In the genomic region with DNA sequence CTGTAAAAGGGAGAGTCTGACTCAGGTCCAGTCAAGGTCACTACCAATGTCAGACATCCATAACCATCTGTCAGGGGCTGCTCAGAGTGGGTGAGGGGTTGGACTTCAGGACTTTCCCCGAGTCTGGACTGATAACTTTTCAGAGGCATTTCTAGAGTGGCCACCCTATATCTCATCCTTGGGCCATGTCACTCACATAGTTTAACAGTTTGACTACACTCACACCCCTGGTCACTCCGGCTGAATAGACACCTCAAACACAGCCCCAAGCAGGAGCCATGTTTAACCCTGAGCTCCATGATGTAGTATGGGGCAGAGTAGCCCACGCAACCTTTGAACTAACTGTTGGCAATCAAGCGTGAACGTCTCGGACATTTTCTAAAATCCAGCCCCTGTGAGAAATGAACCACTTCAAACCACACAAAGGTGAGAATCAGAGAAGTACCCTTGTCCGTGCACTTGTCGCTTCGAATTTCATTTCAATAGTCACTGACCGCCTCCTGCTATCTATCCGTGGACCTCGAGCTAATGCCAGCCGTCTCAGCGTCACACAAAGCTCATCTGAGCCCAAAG, we compare ENCODE assay signal across 8 mouse cellular contexts. TPM values are rescaled to one million over a fixed set of nuclear protein-coding genes. Genes with fewer than 3 reads are reported as not detected.
DNase-seq lines count a peak whose midpoint lies in the region; ATAC-seq and TF ChIP-seq lines count a peak whose summit lies in the region.

No protein-coding gene starts in this region.

- H3K36me3 ChIP-seq in heart, embryonic 10.5 days, result peaks cover 19% of the 10 kb centered on the region
- H3K36me3 ChIP-seq in ES-E14 (ENCODE audit: control insufficient read depth, insufficient read depth, low read length, poor library complexity, severe bottlenecking), result peaks cover 12% of the 10 kb centered on the region
- peaks cover 11% of the 10 kb centered on the region; the same call in 1 of the 2 replicates for H3K36me3 ChIP-seq in forebrain, postnatal 0 days (ENCODE audit: insufficient read depth)
- H3K36me3 ChIP-seq in liver, postnatal 0 days (replicated peaks; ENCODE audit: insufficient read depth, low read length), result peaks cover 8% of the 10 kb centered on the region

- no peak; the same call in 1 of the 2 replicates for TF ChIP-seq CTCF in forebrain, postnatal 0 days (IDR thresholded peaks at IDR 0.05; ENCODE audit: low read depth)
- no peak for TF ChIP-seq CTCF in liver, postnatal 0 days (IDR thresholded peaks at IDR 0.05; ENCODE audit: low read depth)

- H3K9me3 ChIP-seq in heart, embryonic 10.5 days, result no peaks in the 10 kb centered on the region
- no peaks in the 10 kb centered on the region for H3K9me3 ChIP-seq in ES-E14 (ENCODE audit: control insufficient read depth, insufficient read depth, low read depth, low read length)
- no peaks in the 10 kb centered on the region for H3K9me3 ChIP-seq in forebrain, postnatal 0 days (ENCODE audit: low read length)
- H3K9me3 ChIP-seq in liver, postnatal 0 days (ENCODE audit: low read length), result no peaks in the 10 kb centered on the region

- no peak for ATAC-seq in forebrain, postnatal 0 days
- no peak for ATAC-seq in liver, postnatal 0 days

- H3K4me1 ChIP-seq in heart, embryonic 10.5 days, result peaks cover 36% of the 10 kb centered on the region
- H3K4me1 ChIP-seq in ES-E14 (ENCODE audit: control insufficient read depth in 2 of 2, insufficient read depth in 2 of 2, low read length in 2 of 2, poor library complexity in 1 of 2), result peaks cover 0 to 19% of the 10 kb centered on the region in 2 experiments; a peak in 2 of 4 replicates
- H3K4me1 ChIP-seq in forebrain, postnatal 0 days (ENCODE audit: insufficient read depth), result peaks cover 12% of the 10 kb centered on the region; the same call in 1 of the 2 replicates
- peaks cover 22% of the 10 kb centered on the region for H3K4me1 ChIP-seq in liver, postnatal 0 days (ENCODE audit: insufficient read depth)

- in situ Hi-C loops in ES-E14 (cut with MboI; ENCODE audit: low sequenced_read_pairs in 2 of 2, unreplicated experiment in 2 of 2), result no loop called here

- peak overlapping the region; percentile 25; the same call in 1 of the 2 replicates for H3K9ac ChIP-seq in ES-E14 (ENCODE audit: insufficient read depth, low read depth, low read length, poor library complexity, severe bottlenecking)
- H3K9ac ChIP-seq in forebrain, postnatal 0 days, result peak overlapping the region; percentile 89
- H3K9ac ChIP-seq in liver, postnatal 0 days (replicated peaks), result peak overlapping the region; percentile 64

- no peak for TF ChIP-seq EP300 in liver, postnatal 0 days (IDR thresholded peaks at IDR 0.05; ENCODE audit: low read depth)

- no peak for DNase-seq in heart, embryonic 10.5 days (ENCODE audit: low spot score)
- no peak for DNase-seq in heart, adult 8-10 months (ENCODE audit: low spot score)
- no peak for DNase-seq in ES-E14 (ENCODE audit: low read depth, low spot score)
- no peak for DNase-seq in forebrain, postnatal 0 days
- no peak for DNase-seq in liver, postnatal 0 days
- no peak for DNase-seq in right cerebral cortex, postnatal 10 days (ENCODE audit: low spot score in 2 of 2)
- DNase-seq in B cell, adult 2 months, result no peak
- DNase-seq in right cerebral cortex, adult 18-20 months, result no peak

- H3K4me3 ChIP-seq in heart, embryonic 10.5 days, result peak overlapping the region; percentile 81
- peak overlapping the region; percentile 66 to 82 for H3K4me3 ChIP-seq in ES-E14 (ENCODE audit: insufficient read depth in 1 of 2, low read depth in 1 of 2, low read length in 2 of 2, poor library complexity in 1 of 2, severe bottlenecking in 1 of 2)
- peak overlapping the region; percentile 69 for H3K4me3 ChIP-seq in forebrain, postnatal 0 days (ENCODE audit: low read depth, low read length)
- H3K4me3 ChIP-seq in liver, postnatal 0 days (ENCODE audit: low read depth, low read length), result peak overlapping the region; percentile 69

- H3K27me3 ChIP-seq in heart, embryonic 10.5 days (ENCODE audit: insufficient read depth, poor library complexity, severe bottlenecking), result no peaks in the 10 kb centered on the region
- no peaks in the 10 kb centered on the region for H3K27me3 ChIP-seq in forebrain, postnatal 0 days (ENCODE audit: insufficient read depth, low read length)
- H3K27me3 ChIP-seq in liver, postnatal 0 days (ENCODE audit: insufficient read depth, low read length), result no peaks in the 10 kb centered on the region

- peak overlapping the region; percentile 70 for H3K4me2 ChIP-seq in forebrain, postnatal 0 days (ENCODE audit: low read depth)
- peak overlapping the region; percentile 85 for H3K4me2 ChIP-seq in liver, postnatal 0 days (ENCODE audit: low read depth, low read length)

- 10% methylated on average over 14 of the region's 14 CpGs for WGBS in heart, embryonic 10.5 days
- WGBS in forebrain, postnatal 0 days, result 4% methylated on average over 14 of the region's 14 CpGs
- 8% methylated on average over 14 of the region's 14 CpGs for WGBS in liver, postnatal 0 days (ENCODE audit: insufficient replicate concordance)

- peak overlapping the region; percentile 88 for H3K27ac ChIP-seq in heart, embryonic 10.5 days
- no peak overlapping the region for H3K27ac ChIP-seq in ES-E14 (ENCODE audit: insufficient read depth, low read depth, low read length, poor library complexity, severe bottlenecking)
- H3K27ac ChIP-seq in forebrain, postnatal 0 days (ENCODE audit: low read depth, low read length), result peak overlapping the region; percentile 96
- peak overlapping the region; percentile 88 for H3K27ac ChIP-seq in liver, postnatal 0 days (ENCODE audit: low read depth)

TF ChIP-seq in ES-E14, 5 proteins besides CTCF, POLR2A, EP300 and RAD21:
- no peak for TF ChIP-seq HCFC1 (IDR thresholded peaks at IDR 0.05; ENCODE audit: borderline replicate concordance, insufficient read depth, low read length)
- TF ChIP-seq ZNF384 (IDR thresholded peaks at IDR 0.05; ENCODE audit: low read depth, low read length), result no peak
- no peak for TF ChIP-seq CHD2 (IDR thresholded peaks at IDR 0.05; ENCODE audit: low read depth, low read length)
- no peak for TF ChIP-seq ZC3H11A (IDR thresholded peaks at IDR 0.05; ENCODE audit: borderline replicate concordance, low read depth, low read length)
- no peak for TF ChIP-seq MAFK (IDR thresholded peaks at IDR 0.05; ENCODE audit: insufficient read depth, low read depth, low read length)

RNA-seq across cellular contexts. Expression of a gene that starts 0.6 kb away (rescaled TPM):
- polyA plus RNA-seq in heart, embryonic 10.5 days (2016; fragmentation: Nextera tagmentation; extraction: Ambion mirVana), result 46.7 and 55.4 TPM in 2 replicates
- total RNA-seq in heart, adult 8-10 months (2022), result 10 to 100 TPM; 13.6 to 16.8 (median 14.5) TPM
- 26.5 and 26.6 TPM in 2 replicates for total RNA-seq in ES-E14 (2012; rRNA removed)
- 37.0 and 41.7 TPM in 2 replicates for total RNA-seq in forebrain, postnatal 0 days (2014; rRNA removed)
- polyA plus RNA-seq in forebrain, postnatal 0 days (2015; fragmentation: Nextera tagmentation; extraction: Ambion mirVana), result 43.1 and 62.2 TPM in 2 replicates
- polyA plus RNA-seq in liver, postnatal 0 days (2015; fragmentation: Nextera tagmentation; extraction: Ambion mirVana), result 64.8 and 72.5 TPM in 2 replicates

RNA-seq across cellular contexts. Expression of a gene that starts 5.7 kb away (rescaled TPM):
- polyA plus RNA-seq in heart, embryonic 10.5 days (2016; fragmentation: Nextera tagmentation; extraction: Ambion mirVana), result 133 and 201 TPM in 2 replicates
- total RNA-seq in heart, adult 8-10 months (2022), result 100 to 1,000 TPM; 211 to 282 (median 267) TPM
- 12.3 and 12.6 TPM in 2 replicates for total RNA-seq in ES-E14 (2012; rRNA removed)
- 10.3 and 16.5 TPM in 2 replicates for total RNA-seq in forebrain, postnatal 0 days (2014; rRNA removed)
- 32.5 and 37.1 TPM in 2 replicates for polyA plus RNA-seq in forebrain, postnatal 0 days (2015; fragmentation: Nextera tagmentation; extraction: Ambion mirVana)
- polyA plus RNA-seq in liver, postnatal 0 days (2015; fragmentation: Nextera tagmentation; extraction: Ambion mirVana), result 127 and 143 TPM in 2 replicates

RNA-seq across cellular contexts. Expression of a gene that starts 6.4 kb away (rescaled TPM):
- polyA plus RNA-seq in heart, embryonic 10.5 days (2016; fragmentation: Nextera tagmentation; extraction: Ambion mirVana), result 0.96 and 3.8 TPM in 2 replicates
- total RNA-seq in heart, adult 8-10 months (2022), result under 1 TPM; 0.44 to 0.57 (median 0.51) TPM
- total RNA-seq in ES-E14 (2012; rRNA removed), result 3.3 TPM in 2 replicates
- 0.23 and 1.5 TPM in 2 replicates for total RNA-seq in forebrain, postnatal 0 days (2014; rRNA removed)
- 0.28 and 0.29 TPM in 2 replicates for polyA plus RNA-seq in forebrain, postnatal 0 days (2015; fragmentation: Nextera tagmentation; extraction: Ambion mirVana)
- polyA plus RNA-seq in liver, postnatal 0 days (2015; fragmentation: Nextera tagmentation; extraction: Ambion mirVana), result 0.33 and 0.54 TPM in 2 replicates

RNA-seq across cellular contexts. Expression of a gene that starts 12.9 kb away (rescaled TPM):
- 22.4 and 31.7 TPM in 2 replicates for polyA plus RNA-seq in heart, embryonic 10.5 days (2016; fragmentation: Nextera tagmentation; extraction: Ambion mirVana)
- total RNA-seq in heart, adult 8-10 months (2022), result 1 to 10 TPM; 1.4 to 2.1 (median 1.6) TPM
- total RNA-seq in ES-E14 (2012; rRNA removed), result 24.7 and 50.5 TPM in 2 replicates
- 29.8 and 40.2 TPM in 2 replicates for total RNA-seq in forebrain, postnatal 0 days (2014; rRNA removed)
- polyA plus RNA-seq in forebrain, postnatal 0 days (2015; fragmentation: Nextera tagmentation; extraction: Ambion mirVana), result 8.0 and 13.2 TPM in 2 replicates
- 2.7 and 3.4 TPM in 2 replicates for polyA plus RNA-seq in liver, postnatal 0 days (2015; fragmentation: Nextera tagmentation; extraction: Ambion mirVana)

RNA-seq across cellular contexts. Expression of a gene that starts 29.6 kb away (rescaled TPM):
- polyA plus RNA-seq in heart, embryonic 10.5 days (2016; fragmentation: Nextera tagmentation; extraction: Ambion mirVana), result 29.0 and 29.8 TPM in 2 replicates
- total RNA-seq in heart, adult 8-10 months (2022), result 100 to 1,000 TPM; 128 to 153 (median 135) TPM
- 36.8 and 52.6 TPM in 2 replicates for total RNA-seq in ES-E14 (2012; rRNA removed)
- total RNA-seq in forebrain, postnatal 0 days (2014; rRNA removed), result 35.4 and 53.1 TPM in 2 replicates
- 8.1 and 11.3 TPM in 2 replicates for polyA plus RNA-seq in forebrain, postnatal 0 days (2015; fragmentation: Nextera tagmentation; extraction: Ambion mirVana)
- polyA plus RNA-seq in liver, postnatal 0 days (2015; fragmentation: Nextera tagmentation; extraction: Ambion mirVana), result 9.8 and 10.4 TPM in 2 replicates

Comparison
In these comparisons a context has a peak if more than half of its experiments do, and no peak if none do; other contexts are left out.
1. H3K9ac ChIP-seq: peak in every context shown above with its lines; median percentile 89 in forebrain, postnatal 0 days; 64 in liver, postnatal 0 days; 25 in ES-E14.
2. RNA of a gene that starts 5.7 kb away (total RNA-seq): 211 to 282 TPM in heart, adult 8-10 months; 12.3 to 12.6 TPM in ES-E14 and 10.3 to 16.5 TPM in forebrain, postnatal 0 days; every median in the first group is over 10 times any median in the second.
3. Peak in every context shown above with its lines, with median percentiles within 50 percentile points of each other: H3K4me3 ChIP-seq.